Mouse (Mus musculus) liver, postnatal 0 days (tissue): ENCODE data around the gene Pgap3.

ENCODE experiments used
- CTCF ChIP-seq: sonication (generic); IDR thresholded peaks from 2 replicates; pipeline ENCODE4 v1.5.1; 2016; ENCODE audit warnings: antibody characterized with exemption, low read depth
- EP300 ChIP-seq: IDR thresholded peaks from 2 replicates; pipeline ENCODE4 v1.6.1; 2016; ENCODE audit warnings: antibody characterized with exemption, low read depth, mild to moderate bottlenecking

GRCm38 (mm10) chr11:98348083-98348961 is 52.0 kb downstream of the Pgap3 start, which contains the start of gene Ppp1r1b:
- TF ChIP-seq CTCF (no peak), EP300 (no peak)
